Mouse (Mus musculus) heart, adult 2 months (tissue): ENCODE measurements around the gene Gatb. TPM values are rescaled to one million over a fixed set of nuclear protein-coding genes. Genes with fewer than 3 reads are reported as not detected.
A peak's percentile ranks its signal among the peaks of the same experiment; 100 is the strongest.

Experiments
- DNase-seq, 2 experiments: peaks; one replicate each; pipeline ENCODE4 v3.0.0; 2021
- H3K27ac ChIP-seq: fragments of 200-600 bp; 2 replicates; pipeline ENCODE4 v1.8.1; 2022
- H3K27me3 ChIP-seq: fragments of 200-500 bp; 2 replicates; pipeline ENCODE4 v1.6.1; 2012; ENCODE audit warnings: mild to moderate bottlenecking, low read length, inconsistent platforms, mixed read lengths; ENCODE audit not compliant: control insufficient read depth, insufficient read depth
- H3K36me3 ChIP-seq: fragments of 200-500 bp; 2 replicates; pipeline ENCODE4 v1.6.1; 2012; ENCODE audit warnings: low read length, inconsistent platforms; ENCODE audit not compliant: control insufficient read depth, insufficient read depth
- H3K4me1 ChIP-seq: fragments of 200-500 bp; 2 replicates; pipeline ENCODE4 v1.6.1; 2011; ENCODE audit warnings: low read length; ENCODE audit not compliant: control insufficient read depth, insufficient read depth
- H3K4me3 ChIP-seq: fragments of 200-600 bp; 2 replicates; pipeline ENCODE4 v1.8.1; 2022
- H3K79me2 ChIP-seq: fragments of 200-500 bp; replicated peaks from 2 replicates; pipeline ENCODE4 v1.6.1; 2012; ENCODE audit warnings: mild to moderate bottlenecking, inconsistent platforms, low read length, moderate library complexity, mixed read lengths; ENCODE audit not compliant: control insufficient read depth, insufficient read depth
- H3K9ac ChIP-seq: fragments of 200-500 bp; 2 replicates; pipeline ENCODE4 v1.6.1; 2012; ENCODE audit warnings: low read depth, mild to moderate bottlenecking, control low read depth, inconsistent platforms, low read length, mixed read lengths
- CTCF ChIP-seq: fragments of 200-600 bp; IDR thresholded peaks from 2 replicates; pipeline ENCODE4 v1.8.1; 2022; ENCODE audit warnings: antibody characterized with exemption, mild to moderate bottlenecking, moderate library complexity
- EP300 ChIP-seq: fragments of 200-500 bp; IDR thresholded peaks from 2 replicates; pipeline ENCODE4 v1.6.1; 2011; ENCODE audit warnings: low read depth, low read length, control low read depth; ENCODE audit not compliant: insufficient read depth
- POLR2A ChIP-seq: fragments of 200-500 bp; IDR thresholded peaks from 2 replicates; pipeline ENCODE4 v1.6.1; 2011; ENCODE audit warnings: mild to moderate bottlenecking, low read depth, low read length, control low read depth; ENCODE audit not compliant: insufficient read depth
- WGBS: fragments of 180-500 bp; shearing (Covaris S2); methylation state at CpG from one replicate; pipeline ENCODE4 v1.1.7; 2018; 5-methylcytosine and 5-hydroxymethylcytosine counted together
- intact Hi-C: fragments of 180-260 bp; cut with DNase I; formaldehyde crosslinking; loops from one replicate; pipeline ENCODE4 v1.15.1; 2025
- polyA plus RNA-seq: library from polyadenylated mRNA; depleted of rRNA; stranded (reverse); fragments of >200 nt; gene quantifications from 2 replicates; pipeline ENCODE4 v1.2.3, GENCODE M21; 2012
- total RNA-seq, 2 experiments: library from RNA; stranded (reverse); gene quantifications; 2 replicates each; pipeline ENCODE4 v1.2.3; 2021

Gene Gatb
- total and polyA plus RNA-seq, 3 experiments: 22.0 to 49.7 (median 45.6) TPM

- intact Hi-C loops: no loop called here
- no peaks in the 10 kb centered on the region for H3K27me3 ChIP-seq
- DNase-seq: no peak
- no peaks in the 10 kb centered on the region for H3K79me2 ChIP-seq
- no peak overlapping the region for H3K4me3 ChIP-seq
- no peaks in the 10 kb centered on the region for H3K36me3 ChIP-seq
- H3K4me1 ChIP-seq: no peaks in the 10 kb centered on the region; the same call in 1 of the 2 replicates
- TF ChIP-seq EP300: no peak
- H3K9ac ChIP-seq: no peak overlapping the region
- H3K27ac ChIP-seq: no peak overlapping the region
- 27% methylated on average over 3 of the region's 3 CpGs for WGBS
These were observed 28.0 kb downstream of the Gatb start for GRCm38 (mm10) chr3:85601841-85602305.

- no peaks in the 10 kb centered on the region; the same call in 1 of the 2 replicates for H3K4me1 ChIP-seq
- no peaks in the 10 kb centered on the region for H3K27me3 ChIP-seq
- no peak overlapping the region for H3K4me3 ChIP-seq
- H3K9ac ChIP-seq: no peak overlapping the region
- intact Hi-C loops: no loop called here
- TF ChIP-seq EP300 (no peak), POLR2A (no peak), CTCF (no peak)
- no peak for DNase-seq
- H3K27ac ChIP-seq: no peak overlapping the region
- H3K79me2 ChIP-seq: no peaks in the 10 kb centered on the region
- WGBS: 86% methylated on average over 1 of the region's 1 CpGs
- H3K36me3 ChIP-seq: no peaks in the 10 kb centered on the region
These were observed 29.9 kb downstream of the Gatb start for GRCm38 (mm10) chr3:85603811-85604210.

DNA sequence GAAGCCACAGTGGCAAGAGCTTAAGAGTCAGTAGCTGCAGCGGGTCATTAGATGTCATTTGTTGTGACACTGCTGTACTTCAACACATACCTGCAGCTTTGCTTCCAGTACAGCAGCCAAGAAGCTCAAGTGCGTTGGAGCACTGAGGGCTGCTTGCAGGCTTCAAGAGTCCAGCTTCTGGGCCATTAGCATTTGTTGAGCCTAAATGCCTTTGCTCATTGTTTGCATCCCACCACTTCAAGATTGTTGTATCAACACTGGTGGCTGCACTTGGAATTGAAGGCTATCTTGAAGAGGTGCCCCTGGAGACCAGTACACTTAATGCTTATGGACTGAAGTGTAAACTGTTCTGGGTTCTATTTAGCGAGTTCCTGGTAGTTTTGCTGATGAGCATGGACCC is 33.0 kb downstream of the Gatb start:
- whole genome bisulfite sequencing: 86% methylated on average over 3 of the region's 3 CpGs
- Histone ChIP-seq H3K4me1 (no peaks in the 10 kb centered on the region; the same call in 1 of the 2 replicates), H3K79me2 (no peaks in the 10 kb centered on the region), H3K4me3 (no peak overlapping the region), H3K9ac (no peak overlapping the region), H3K27me3 (no peaks in the 10 kb centered on the region), H3K27ac (no peak overlapping the region), H3K36me3 (no peaks in the 10 kb centered on the region)
- intact Hi-C loops: no loop called here
- TF ChIP-seq EP300 (no peak), CTCF (no peak), POLR2A (no peak)
- no peak for DNase-seq

GRCm38 (mm10) chr3:85607753-85608152 is 33.8 kb downstream of the Gatb start:
- intact Hi-C loops: no loop called here
- Histone ChIP-seq H3K4me1 (no peaks in the 10 kb centered on the region; the same call in 1 of the 2 replicates), H3K79me2 (no peaks in the 10 kb centered on the region), H3K4me3 (no peak overlapping the region), H3K9ac (no peak overlapping the region), H3K36me3 (peaks cover 3% of the 10 kb centered on the region; the same call in 1 of the 2 replicates), H3K27me3 (no peaks in the 10 kb centered on the region), H3K27ac (no peak overlapping the region)
- 96% methylated on average over 2 of the region's 2 CpGs for WGBS
- TF ChIP-seq EP300 (no peak), POLR2A (no peak), CTCF (no peak)
- no peak for DNase-seq

GRCm38 (mm10) chr3:85616389-85616788 is 42.5 kb downstream of the Gatb start:
- H3K4me1 ChIP-seq: no peaks in the 10 kb centered on the region
- H3K36me3 ChIP-seq: peaks cover 3% of the 10 kb centered on the region; the same call in 1 of the 2 replicates
- DNase-seq: no peak
- TF ChIP-seq EP300 (no peak), CTCF (no peak)
- 93% methylated on average over 1 of the region's 1 CpGs for WGBS
- intact Hi-C loops: no loop called here
- H3K4me3 ChIP-seq: no peak overlapping the region
- H3K27me3 ChIP-seq: no peaks in the 10 kb centered on the region
- H3K79me2 ChIP-seq: no peaks in the 10 kb centered on the region
- no peak overlapping the region for H3K27ac ChIP-seq
- H3K9ac ChIP-seq: no peak overlapping the region

DNA sequence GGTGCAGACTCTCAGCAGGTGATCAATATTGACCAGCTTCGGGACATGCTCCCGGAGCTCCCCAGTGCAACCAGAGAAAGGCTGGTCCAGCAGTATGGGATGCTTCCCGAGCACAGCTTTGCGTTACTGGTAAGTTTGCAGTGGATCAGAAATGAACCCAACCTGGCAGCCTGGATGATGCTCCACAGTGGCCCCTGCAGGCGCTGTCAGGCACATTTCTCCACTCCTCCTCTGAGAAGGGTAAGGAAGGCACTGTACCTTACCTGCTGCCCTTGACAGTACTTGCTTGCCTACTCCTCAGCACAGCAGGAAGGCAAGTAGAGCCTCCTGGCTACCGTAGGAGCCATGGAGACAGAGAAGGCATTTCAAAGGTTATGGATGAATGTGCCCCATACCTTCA is 45.0 kb downstream of the Gatb start:
- Histone ChIP-seq H3K27me3 (no peaks in the 10 kb centered on the region), H3K27ac (no peak overlapping the region), H3K79me2 (no peaks in the 10 kb centered on the region), H3K36me3 (no peaks in the 10 kb centered on the region), H3K4me1 (no peaks in the 10 kb centered on the region), H3K4me3 (no peak overlapping the region), H3K9ac (no peak overlapping the region)
- DNase-seq: no peak
- intact Hi-C loops: no loop called here
- 80% methylated on average over 6 of the region's 6 CpGs for WGBS
- TF ChIP-seq EP300 (no peak), CTCF (peak; percentile 49)
